Comparison of ENCODE assay signal across 9 mouse cellular contexts in genomic region chr19:6933102-6933435, GRCm38 (mm10). TPM values are rescaled to one million over a fixed set of nuclear protein-coding genes. Genes with fewer than 3 reads are reported as not detected.
DNase-seq lines count a peak whose midpoint lies in the region; ATAC-seq lines count a peak whose summit lies in the region.
"Had no signal": no experiment of that assay in that cellular context is flagged by ENCODE, and none has a peak within 500 bp of the region (broad histone marks: within the 10 kb centered on the region; RNA-seq: fewer than 3 reads in every experiment).

No protein-coding gene starts in this region.

- H3K4me1 ChIP-seq in heart, embryonic 13.5 days = peaks cover 13% of the 10 kb centered on the region
- H3K4me1 ChIP-seq in midbrain, embryonic 11.5 days (ENCODE audit: control insufficient read depth, insufficient read depth, low read length) = peaks cover 6% of the 10 kb centered on the region
- H3K4me1 ChIP-seq in midbrain, embryonic 10.5 days = peaks cover 23% of the 10 kb centered on the region
- H3K4me1 ChIP-seq in intestine, embryonic 16.5 days (ENCODE audit: control insufficient read depth, insufficient read depth, low read length) = peaks cover 12% of the 10 kb centered on the region
- peaks cover 24% of the 10 kb centered on the region for H3K4me1 ChIP-seq in neural tube, embryonic 15.5 days

- peaks cover 88% of the 10 kb centered on the region for H3K27me3 ChIP-seq in heart, embryonic 13.5 days (replicated peaks)
- H3K27me3 ChIP-seq in midbrain, embryonic 11.5 days (ENCODE audit: control insufficient read depth, insufficient read depth, low read length) = peaks cover 60% of the 10 kb centered on the region
- peaks cover 85% of the 10 kb centered on the region for H3K27me3 ChIP-seq in midbrain, embryonic 10.5 days (ENCODE audit: low read depth, poor library complexity, severe bottlenecking)
- H3K27me3 ChIP-seq in intestine, embryonic 16.5 days (replicated peaks; ENCODE audit: control insufficient read depth, insufficient read depth, low read length) = peaks cover 29% of the 10 kb centered on the region
- H3K27me3 ChIP-seq in neural tube, embryonic 15.5 days (replicated peaks) = peaks cover 79% of the 10 kb centered on the region

- 22% methylated on average over 4 of the region's 4 CpGs for WGBS in heart, embryonic 13.5 days
- 15% methylated on average over 4 of the region's 4 CpGs for WGBS in midbrain, embryonic 11.5 days
- WGBS in midbrain, embryonic 10.5 days = 18% methylated on average over 4 of the region's 4 CpGs
- 31% methylated on average over 4 of the region's 4 CpGs for WGBS in intestine, embryonic 16.5 days
- 29% methylated on average over 4 of the region's 4 CpGs for WGBS in neural tube, embryonic 15.5 days

- peak overlapping the region; percentile 80; the same call in 1 of the 2 replicates for H3K9ac ChIP-seq in heart, embryonic 13.5 days
- H3K9ac ChIP-seq in midbrain, embryonic 11.5 days (ENCODE audit: low read length) = no peak overlapping the region
- peak overlapping the region; percentile 66; the same call in 1 of the 2 replicates for H3K9ac ChIP-seq in intestine, embryonic 16.5 days (ENCODE audit: low read depth, low read length)
- 0 out of 2 replicates have a peak overlapping the region, but pooled peaks have one; percentile 50 for H3K9ac ChIP-seq in neural tube, embryonic 15.5 days (replicated peaks)

- no peak for ATAC-seq in heart, embryonic 13.5 days (ENCODE audit: extremely low read depth, insufficient number of reproducible peaks, low FRiP score, low TSS enrichment)
- no peak for ATAC-seq in midbrain, embryonic 11.5 days (ENCODE audit: low FRiP score)
- no peak for ATAC-seq in intestine, embryonic 16.5 days
- no peak for ATAC-seq in neural tube, embryonic 15.5 days (ENCODE audit: low FRiP score)

- H3K36me3 ChIP-seq in heart, embryonic 13.5 days = 0 out of 2 replicates have a peak, but pooled peaks cover 4% of the 10 kb centered on the region
- no peaks in the 10 kb centered on the region for H3K36me3 ChIP-seq in midbrain, embryonic 11.5 days (ENCODE audit: control insufficient read depth, insufficient read depth, low read length)
- H3K36me3 ChIP-seq in midbrain, embryonic 10.5 days = 0 out of 2 replicates have a peak, but pooled peaks cover 1% of the 10 kb centered on the region
- H3K36me3 ChIP-seq in intestine, embryonic 16.5 days (ENCODE audit: control insufficient read depth, insufficient read depth, low read length) = no peaks in the 10 kb centered on the region
- H3K36me3 ChIP-seq in neural tube, embryonic 15.5 days = 0 out of 2 replicates have a peak, but pooled peaks cover 4% of the 10 kb centered on the region

- H3K4me3 ChIP-seq in heart, embryonic 13.5 days = peak overlapping the region; percentile 56
- no peak overlapping the region for H3K4me3 ChIP-seq in midbrain, embryonic 11.5 days (ENCODE audit: low read depth, low read length)
- no peak overlapping the region for H3K4me3 ChIP-seq in midbrain, embryonic 10.5 days
- no peak overlapping the region; the same call in 1 of the 2 replicates for H3K4me3 ChIP-seq in intestine, embryonic 16.5 days (ENCODE audit: low read length)
- peak overlapping the region; percentile 47 for H3K4me3 ChIP-seq in neural tube, embryonic 15.5 days (replicated peaks)

- H3K4me2 ChIP-seq in heart, embryonic 13.5 days = peak overlapping the region; percentile 86
- peak overlapping the region; percentile 43; the same call in 1 of the 2 replicates for H3K4me2 ChIP-seq in midbrain, embryonic 11.5 days
- 0 out of 2 replicates have a peak overlapping the region, but pooled peaks have one; percentile 92 for H3K4me2 ChIP-seq in intestine, embryonic 16.5 days (ENCODE audit: low read depth, low read length)
- H3K4me2 ChIP-seq in neural tube, embryonic 15.5 days = peak overlapping the region; percentile 76

- H3K9me3 ChIP-seq in heart, embryonic 13.5 days = no peaks in the 10 kb centered on the region
- no peaks in the 10 kb centered on the region for H3K9me3 ChIP-seq in midbrain, embryonic 11.5 days (ENCODE audit: control insufficient read depth, low read length)
- H3K9me3 ChIP-seq in midbrain, embryonic 10.5 days (replicated peaks) = no peaks in the 10 kb centered on the region
- H3K9me3 ChIP-seq in intestine, embryonic 16.5 days (ENCODE audit: control insufficient read depth, low read length) = no peaks in the 10 kb centered on the region
- H3K9me3 ChIP-seq in neural tube, embryonic 15.5 days (replicated peaks) = no peaks in the 10 kb centered on the region

- DNase-seq in heart, adult 8-10 months (ENCODE audit: low spot score) = no peak
- no peak for DNase-seq in midbrain, embryonic 11.5 days (ENCODE audit: low spot score, missing footprints)
- DNase-seq in midbrain, embryonic 10.5 days (ENCODE audit: low spot score) = no peak
- DNase-seq in adrenal gland, adult (ENCODE audit: inconsistent age in 2 of 2, low spot score in 1 of 2) = no peak
- no peak for DNase-seq in left cerebral cortex, adult 11 months (ENCODE audit: low spot score)

- H3K27ac ChIP-seq in heart, embryonic 13.5 days (replicated peaks) = no peak overlapping the region
- no peak overlapping the region for H3K27ac ChIP-seq in midbrain, embryonic 11.5 days (ENCODE audit: low read depth, low read length)
- no peak overlapping the region for H3K27ac ChIP-seq in midbrain, embryonic 10.5 days (replicated peaks)
- H3K27ac ChIP-seq in intestine, embryonic 16.5 days (ENCODE audit: low read length) = no peak overlapping the region
- H3K27ac ChIP-seq in neural tube, embryonic 15.5 days (replicated peaks) = 0 out of 2 replicates have a peak overlapping the region, but pooled peaks have one; percentile 2

RNA-seq across cellular contexts. Expression of gene Kcnk4, which starts 1.2 kb away (rescaled TPM):
- polyA plus RNA-seq in heart, embryonic 13.5 days (2015; fragmentation: Nextera tagmentation; extraction: Ambion mirVana) = 0.18 and 0.44 TPM in 2 replicates
- not detected for total RNA-seq in heart, adult 8-10 months (2022)
- polyA plus RNA-seq in midbrain, embryonic 11.5 days (2014; fragmentation: Nextera tagmentation; extraction: Ambion mirVana) = not detected in 2 replicates
- polyA plus RNA-seq in midbrain, embryonic 10.5 days (2016; fragmentation: Nextera tagmentation; extraction: Ambion mirVana) = 0.11 TPM in 1 of 2 replicates, not detected in the other
- 0.45 and 0.48 TPM in 2 replicates for polyA plus RNA-seq in intestine, embryonic 16.5 days (2015; fragmentation: Nextera tagmentation; extraction: Ambion mirVana)
- polyA plus RNA-seq in neural tube, embryonic 15.5 days (2015; fragmentation: Nextera tagmentation; extraction: Ambion mirVana) = 11.8 and 13.8 TPM in 2 replicates
- total RNA-seq: liver, adult 2 months had no signal

RNA-seq across cellular contexts. Expression of gene Catsperz, which starts 7.9 kb away (rescaled TPM):
- 1.7 and 3.6 TPM in 2 replicates for polyA plus RNA-seq in heart, embryonic 13.5 days (2015; fragmentation: Nextera tagmentation; extraction: Ambion mirVana)
- not detected for total RNA-seq in heart, adult 8-10 months (2022)
- polyA plus RNA-seq in midbrain, embryonic 11.5 days (2014; fragmentation: Nextera tagmentation; extraction: Ambion mirVana) = not detected in 2 replicates
- polyA plus RNA-seq in midbrain, embryonic 10.5 days (2016; fragmentation: Nextera tagmentation; extraction: Ambion mirVana) = 0.35 and 0.43 TPM in 2 replicates
- 0.73 and 1.4 TPM in 2 replicates for polyA plus RNA-seq in intestine, embryonic 16.5 days (2015; fragmentation: Nextera tagmentation; extraction: Ambion mirVana)
- 6.8 TPM in 2 replicates for polyA plus RNA-seq in neural tube, embryonic 15.5 days (2015; fragmentation: Nextera tagmentation; extraction: Ambion mirVana)
- total RNA-seq: liver, adult 2 months had no signal
- polyA plus RNA-seq: liver, adult 2 months had no signal

RNA-seq across cellular contexts. Expression of gene Bad, which starts 8.6 kb away (rescaled TPM):
- polyA plus RNA-seq in heart, embryonic 13.5 days (2015; fragmentation: Nextera tagmentation; extraction: Ambion mirVana) = 56.9 and 59.8 TPM in 2 replicates
- 10 to 100 TPM; 19.5 to 23.8 (median 21.3) TPM for total RNA-seq in heart, adult 8-10 months (2022)
- polyA plus RNA-seq in midbrain, embryonic 11.5 days (2014; fragmentation: Nextera tagmentation; extraction: Ambion mirVana) = 53.7 and 55.9 TPM in 2 replicates
- polyA plus RNA-seq in midbrain, embryonic 10.5 days (2016; fragmentation: Nextera tagmentation; extraction: Ambion mirVana) = 66.6 and 69.8 TPM in 2 replicates
- polyA plus RNA-seq in intestine, embryonic 16.5 days (2015; fragmentation: Nextera tagmentation; extraction: Ambion mirVana) = 77.7 and 80.5 TPM in 2 replicates
- polyA plus RNA-seq in neural tube, embryonic 15.5 days (2015; fragmentation: Nextera tagmentation; extraction: Ambion mirVana) = 90.8 and 90.9 TPM in 2 replicates

RNA-seq across cellular contexts. Expression of gene Gpr137, which starts 9.2 kb away (rescaled TPM):
- 18.6 and 19.6 TPM in 2 replicates for polyA plus RNA-seq in heart, embryonic 13.5 days (2015; fragmentation: Nextera tagmentation; extraction: Ambion mirVana)
- total RNA-seq in heart, adult 8-10 months (2022) = 10 to 100 TPM; 33.4 to 37.4 (median 35.7) TPM
- 28.0 and 32.0 TPM in 2 replicates for polyA plus RNA-seq in midbrain, embryonic 11.5 days (2014; fragmentation: Nextera tagmentation; extraction: Ambion mirVana)
- polyA plus RNA-seq in midbrain, embryonic 10.5 days (2016; fragmentation: Nextera tagmentation; extraction: Ambion mirVana) = 29.5 and 33.9 TPM in 2 replicates
- 20.6 and 21.1 TPM in 2 replicates for polyA plus RNA-seq in intestine, embryonic 16.5 days (2015; fragmentation: Nextera tagmentation; extraction: Ambion mirVana)
- 59.8 and 72.3 TPM in 2 replicates for polyA plus RNA-seq in neural tube, embryonic 15.5 days (2015; fragmentation: Nextera tagmentation; extraction: Ambion mirVana)

RNA-seq across cellular contexts. Expression of gene Esrra, which starts 11.5 kb away (rescaled TPM):
- polyA plus RNA-seq in heart, embryonic 13.5 days (2015; fragmentation: Nextera tagmentation; extraction: Ambion mirVana) = 30.4 and 33.0 TPM in 2 replicates
- 100 to 1,000 TPM; 153 to 180 (median 168) TPM for total RNA-seq in heart, adult 8-10 months (2022)
- 3.4 and 3.7 TPM in 2 replicates for polyA plus RNA-seq in midbrain, embryonic 11.5 days (2014; fragmentation: Nextera tagmentation; extraction: Ambion mirVana)
- 8.9 and 9.5 TPM in 2 replicates for polyA plus RNA-seq in midbrain, embryonic 10.5 days (2016; fragmentation: Nextera tagmentation; extraction: Ambion mirVana)
- polyA plus RNA-seq in intestine, embryonic 16.5 days (2015; fragmentation: Nextera tagmentation; extraction: Ambion mirVana) = 41.7 and 47.7 TPM in 2 replicates
- polyA plus RNA-seq in neural tube, embryonic 15.5 days (2015; fragmentation: Nextera tagmentation; extraction: Ambion mirVana) = 16.9 and 17.1 TPM in 2 replicates

Comparison
In these comparisons a context has a peak if more than half of its experiments do, and no peak if none do; other contexts are left out.
1. H3K4me3 ChIP-seq: peak in heart, embryonic 13.5 days (single experiment) and neural tube, embryonic 15.5 days (single experiment); none in midbrain, embryonic 11.5 days (single experiment), midbrain, embryonic 10.5 days (single experiment) and intestine, embryonic 16.5 days (single experiment).
2. Peak in every context shown above with its lines, with median percentiles within 50 percentile points of each other: H3K4me2 ChIP-seq.